Mouse (Mus musculus) neural tube, embryonic 12.5 days (tissue): ENCODE data around the gene Rdh5. TPM values are rescaled to one million over a fixed set of nuclear protein-coding genes. Genes with fewer than 3 reads are reported as not detected.

ENCODE experiments used
- ATAC-seq: fragments of 200-750 bp; cut with Nextera tagmentation; 2 replicates; pipeline ENCODE4 v1.8.0; 2017; ENCODE audit warnings: low read depth, mild to moderate bottlenecking, moderate TSS enrichment, moderate library complexity; ENCODE audit not compliant: low FRiP score
- H3K27ac ChIP-seq: fragments of 300-500 bp; sonication (generic); 2 replicates; pipeline ENCODE4 v1.5.1; 2016
- H3K27me3 ChIP-seq: fragments of 300-500 bp; sonication (generic); replicated peaks from 2 replicates; pipeline ENCODE4 v1.6.1; 2016; ENCODE audit warnings: mild to moderate bottlenecking
- H3K36me3 ChIP-seq: fragments of 300-500 bp; sonication (generic); 2 replicates; pipeline ENCODE4 v1.6.1; 2016; ENCODE audit warnings: mild to moderate bottlenecking
- H3K4me1 ChIP-seq: fragments of 300-500 bp; sonication (generic); 2 replicates; pipeline ENCODE4 v1.6.1; 2016
- H3K4me2 ChIP-seq: fragments of 300-500 bp; sonication (generic); replicated peaks from 2 replicates; pipeline ENCODE4 v1.6.1; 2016; ENCODE audit warnings: mild to moderate bottlenecking
- H3K4me3 ChIP-seq: fragments of 300-500 bp; sonication (generic); 2 replicates; pipeline ENCODE4 v1.5.1; 2016
- H3K9ac ChIP-seq: fragments of 300-500 bp; sonication (generic); 2 replicates; pipeline ENCODE4 v1.6.1; 2016; ENCODE audit warnings: mild to moderate bottlenecking
- H3K9me3 ChIP-seq: fragments of 300-500 bp; sonication (generic); 2 replicates; pipeline ENCODE4 v1.6.1; 2016; ENCODE audit warnings: mild to moderate bottlenecking
- WGBS: fragments of 180-500 bp; shearing (Covaris S2); methylation state at CpG from one replicate; pipeline ENCODE4 v1.1.7; 2016; 5-methylcytosine and 5-hydroxymethylcytosine counted together
- polyA plus RNA-seq: library from polyadenylated mRNA; unstranded; fragments of >200 nt; fragmentation: Nextera tagmentation; extraction: Ambion mirVana; gene quantifications from 2 replicates; pipeline ENCODE4 v1.2.1, GENCODE M21; 2016

Rdh5 gene
- polyA plus RNA-seq, 1 experiment from 2014 or later = 15.7 TPM

DNA sequence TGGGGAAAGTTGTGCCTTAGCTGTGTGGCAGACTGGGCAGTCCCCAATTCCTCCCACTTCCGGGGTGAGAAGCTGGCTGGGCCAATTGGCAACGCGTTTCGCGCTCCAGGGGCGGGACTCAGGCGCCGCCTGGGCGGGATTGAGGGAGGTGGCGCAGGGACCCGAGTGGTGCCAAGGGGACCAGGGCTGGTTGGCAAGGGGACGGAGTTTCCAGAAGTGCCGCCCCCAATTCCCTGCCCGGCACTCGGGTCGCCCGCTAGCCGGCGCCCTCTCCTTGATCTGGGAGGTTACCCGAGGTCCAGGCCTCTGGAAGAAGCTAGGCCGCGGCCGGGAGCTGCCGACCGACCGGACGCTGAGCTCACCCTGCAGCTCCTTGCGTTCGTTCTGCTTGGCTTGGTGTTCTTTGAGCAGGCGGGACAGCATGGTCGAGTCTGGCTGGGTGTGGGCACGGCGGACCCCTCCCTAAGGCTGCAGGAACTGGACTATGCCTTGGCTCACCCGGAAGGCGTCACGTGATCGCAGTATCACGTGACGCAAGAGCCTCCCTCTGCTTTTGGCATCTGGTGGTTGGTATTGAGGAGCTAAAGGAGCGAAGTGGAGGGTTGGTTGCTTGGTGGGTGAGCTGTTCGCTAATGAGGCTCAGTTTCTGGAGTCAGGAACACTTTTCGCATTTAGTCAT, 464 bp upstream of the Rdh5 start:
- under 1% methylated on average over 42 of the region's 42 CpGs for WGBS
- Histone ChIP-seq H3K9ac (peak overlapping the region; percentile 76), H3K4me2 (peak overlapping the region; percentile 67), H3K36me3 (0 out of 2 replicates have a peak, but pooled peaks cover 2% of the 10 kb centered on the region), H3K9me3 (no peaks in the 10 kb centered on the region), H3K4me3 (peak overlapping the region; percentile 84), H3K4me1 (peaks cover 34% of the 10 kb centered on the region), H3K27me3 (0 out of 2 replicates have a peak, but pooled peaks cover under 1% of the 10 kb centered on the region), H3K27ac (peak overlapping the region; percentile 78)
- peak; percentile 96 for ATAC-seq

- Histone ChIP-seq H3K4me2 (peak overlapping the region; percentile 67), H3K9me3 (no peaks in the 10 kb centered on the region), H3K27me3 (no peaks in the 10 kb centered on the region), H3K4me1 (peaks cover 35% of the 10 kb centered on the region), H3K9ac (peak overlapping the region; percentile 76; the same call in 1 of the 2 replicates), H3K36me3 (peaks cover 11% of the 10 kb centered on the region), H3K27ac (no peak overlapping the region), H3K4me3 (peak overlapping the region; percentile 84)
- no peak for ATAC-seq
- WGBS = 76% methylated on average over 16 of the region's 16 CpGs
Measured at GRCm38 (mm10) chr10:128921883-128922821, 536 bp downstream of the Rdh5 start.

- no peak for ATAC-seq
- Histone ChIP-seq H3K27me3 (no peaks in the 10 kb centered on the region), H3K4me3 (no peak overlapping the region), H3K4me2 (no peak overlapping the region), H3K27ac (no peak overlapping the region), H3K36me3 (peaks cover 11% of the 10 kb centered on the region), H3K9ac (no peak overlapping the region), H3K4me1 (peaks cover 35% of the 10 kb centered on the region), H3K9me3 (no peaks in the 10 kb centered on the region)
- 62% methylated on average over 1 of the region's 1 CpGs for WGBS
Measured at GRCm38 (mm10) chr10:128921251-128921650, 1.4 kb downstream of the Rdh5 start.

- ATAC-seq = no peak
- 74% methylated on average over 3 of the region's 3 CpGs for WGBS
Measured at GRCm38 (mm10) chr10:128920736-128921161, 1.9 kb downstream of the Rdh5 start.

GRCm38 (mm10) chr10:128919966-128920365, 2.7 kb downstream of the Rdh5 start:
- Histone ChIP-seq H3K27me3 (no peaks in the 10 kb centered on the region), H3K4me1 (peaks cover 35% of the 10 kb centered on the region), H3K9ac (no peak overlapping the region), H3K4me3 (no peak overlapping the region), H3K36me3 (peaks cover 11% of the 10 kb centered on the region), H3K9me3 (no peaks in the 10 kb centered on the region), H3K27ac (no peak overlapping the region), H3K4me2 (no peak overlapping the region)
- ATAC-seq = no peak
- 84% methylated on average over 7 of the region's 7 CpGs for WGBS

More at GRCm38 (mm10) chr10:128920736-128921161, 1.9 kb downstream of the Rdh5 start:
- H3K9ac ChIP-seq = no peak overlapping the region
- no peaks in the 10 kb centered on the region for H3K27me3 ChIP-seq
- H3K27ac ChIP-seq = no peak overlapping the region
- H3K36me3 ChIP-seq = peaks cover 11% of the 10 kb centered on the region
- no peak overlapping the region for H3K4me3 ChIP-seq
- peaks cover 35% of the 10 kb centered on the region for H3K4me1 ChIP-seq
- H3K4me2 ChIP-seq = no peak overlapping the region
- no peaks in the 10 kb centered on the region for H3K9me3 ChIP-seq

- Histone ChIP-seq H3K4me1 (peaks cover 35% of the 10 kb centered on the region), H3K27me3 (no peaks in the 10 kb centered on the region), H3K9me3 (no peaks in the 10 kb centered on the region), H3K4me3 (no peak overlapping the region), H3K27ac (0 out of 2 replicates have a peak overlapping the region, but pooled peaks have one; percentile 42), H3K4me2 (0 out of 2 replicates have a peak overlapping the region, but pooled peaks have one; percentile 1), H3K36me3 (peaks cover 11% of the 10 kb centered on the region), H3K9ac (no peak overlapping the region; the same call in 1 of the 2 replicates)
- ATAC-seq = no peak
- 21% methylated on average over 6 of the region's 6 CpGs for WGBS
Measured at GRCm38 (mm10) chr10:128919203-128919631, 3.5 kb downstream of the Rdh5 start.

DNA sequence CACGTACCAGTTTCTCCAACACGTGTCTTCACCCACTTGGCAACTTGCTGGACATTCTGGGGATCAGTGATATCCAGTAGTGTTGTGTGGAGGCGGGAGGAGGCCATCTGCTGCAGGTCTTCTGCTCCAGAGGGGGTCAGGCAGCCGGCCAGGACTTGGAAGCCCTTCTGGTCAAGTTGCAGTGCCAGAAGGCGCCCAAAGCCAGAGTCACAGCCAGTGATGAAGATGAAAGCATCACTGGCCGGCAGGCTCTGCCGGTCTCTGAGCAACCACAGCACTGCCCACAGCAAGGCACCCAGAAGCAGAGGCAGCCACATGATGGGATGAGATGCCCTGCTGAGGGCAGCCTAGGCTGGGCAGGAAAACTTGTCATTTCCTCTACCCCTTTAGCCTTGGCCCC, 4.4 kb downstream of the Rdh5 start:
- Histone ChIP-seq H3K36me3 (peaks cover 11% of the 10 kb centered on the region), H3K9me3 (no peaks in the 10 kb centered on the region), H3K27ac (no peak overlapping the region), H3K4me1 (peaks cover 28% of the 10 kb centered on the region), H3K4me3 (no peak overlapping the region), H3K9ac (no peak overlapping the region), H3K4me2 (no peak overlapping the region), H3K27me3 (no peaks in the 10 kb centered on the region)
- ATAC-seq = no peak
- 78% methylated on average over 7 of the region's 7 CpGs for WGBS

GRCm38 (mm10) chr10:128917400-128917799, 5.3 kb downstream of the Rdh5 start:
- no peak overlapping the region for H3K4me2 ChIP-seq
- H3K36me3 ChIP-seq = peaks cover 11% of the 10 kb centered on the region
- no peak overlapping the region for H3K27ac ChIP-seq
- H3K9ac ChIP-seq = no peak overlapping the region
- H3K9me3 ChIP-seq = no peaks in the 10 kb centered on the region
- WGBS = 91% methylated on average over 6 of the region's 6 CpGs
- ATAC-seq = no peak
- H3K4me1 ChIP-seq = peaks cover 23% of the 10 kb centered on the region
- no peaks in the 10 kb centered on the region for H3K27me3 ChIP-seq
- no peak overlapping the region for H3K4me3 ChIP-seq

- no peaks in the 10 kb centered on the region for H3K27me3 ChIP-seq
- no peaks in the 10 kb centered on the region for H3K9me3 ChIP-seq
- H3K4me2 ChIP-seq = no peak overlapping the region
- no peak overlapping the region for H3K9ac ChIP-seq
- no peak overlapping the region for H3K27ac ChIP-seq
- no peak for ATAC-seq
- no peak overlapping the region for H3K4me3 ChIP-seq
- WGBS = over 99% methylated on average over 3 of the region's 3 CpGs
- H3K4me1 ChIP-seq = peaks cover 15% of the 10 kb centered on the region
- H3K36me3 ChIP-seq = peaks cover 11% of the 10 kb centered on the region
Measured at GRCm38 (mm10) chr10:128916665-128917064, 6.0 kb downstream of the Rdh5 start.

DNA sequence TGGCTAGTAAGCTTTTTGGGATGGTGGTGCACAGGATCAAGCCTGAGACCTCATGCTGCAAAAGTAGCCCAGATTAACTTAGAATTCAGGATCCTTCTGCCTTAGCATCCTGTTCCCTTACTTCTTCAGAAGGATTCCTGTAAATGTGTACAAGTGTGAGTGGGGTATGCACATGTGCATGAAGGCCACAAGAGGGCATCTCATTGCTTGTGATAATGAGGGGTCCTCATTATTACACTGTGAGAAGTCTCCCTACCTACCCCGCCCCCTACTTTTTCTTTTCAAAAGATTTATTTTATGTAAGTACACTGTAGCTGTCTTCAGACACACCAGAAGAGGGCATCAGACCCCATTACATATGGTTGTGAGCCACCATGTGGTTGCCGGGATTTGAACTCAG, 7.1 kb downstream of the Rdh5 start:
- Histone ChIP-seq H3K36me3 (peaks cover 11% of the 10 kb centered on the region), H3K27ac (no peak overlapping the region), H3K4me1 (peaks cover 14% of the 10 kb centered on the region), H3K9ac (no peak overlapping the region), H3K4me2 (no peak overlapping the region), H3K4me3 (no peak overlapping the region), H3K27me3 (no peaks in the 10 kb centered on the region), H3K9me3 (no peaks in the 10 kb centered on the region)
- 91% methylated on average over 2 of the region's 2 CpGs for WGBS
- ATAC-seq = no peak

- 84% methylated on average over 12 of the region's 12 CpGs for WGBS
- H3K27me3 ChIP-seq = no peaks in the 10 kb centered on the region
- H3K27ac ChIP-seq = no peak overlapping the region
- H3K4me1 ChIP-seq = peaks cover 19% of the 10 kb centered on the region; the same call in 1 of the 2 replicates
- no peaks in the 10 kb centered on the region for H3K9me3 ChIP-seq
- H3K9ac ChIP-seq = no peak overlapping the region
- H3K4me3 ChIP-seq = no peak overlapping the region
- ATAC-seq = peak; percentile 10; the same call in 1 of the 2 replicates
- H3K4me2 ChIP-seq = no peak overlapping the region
- H3K36me3 ChIP-seq = peaks cover 11% of the 10 kb centered on the region
Measured at GRCm38 (mm10) chr10:128913696-128914095, 9.0 kb downstream of the Rdh5 start.

DNA sequence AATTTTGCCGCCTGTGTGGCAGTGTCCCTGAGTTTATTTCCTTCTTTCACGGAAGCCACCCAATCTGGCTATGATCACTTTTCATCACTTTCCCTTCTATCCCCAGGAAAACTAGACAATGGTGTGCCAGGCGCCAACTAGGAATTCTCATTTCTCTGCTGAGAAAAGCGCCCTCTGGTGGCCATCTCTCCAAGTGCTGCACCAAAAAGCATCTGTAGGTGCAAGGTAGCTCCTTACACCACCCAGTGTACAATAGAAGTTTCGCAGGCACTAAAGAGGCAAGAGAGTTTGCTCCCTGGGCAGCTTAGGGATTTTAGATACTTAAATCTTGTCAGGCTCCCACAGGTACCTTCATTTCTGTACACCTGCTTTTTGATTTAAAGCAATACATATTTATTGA, 9.5 kb downstream of the Rdh5 start:
- Histone ChIP-seq H3K36me3 (peaks cover 9% of the 10 kb centered on the region), H3K27ac (no peak overlapping the region), H3K4me2 (no peak overlapping the region), H3K27me3 (no peaks in the 10 kb centered on the region), H3K9ac (no peak overlapping the region), H3K9me3 (no peaks in the 10 kb centered on the region), H3K4me1 (peaks cover 17% of the 10 kb centered on the region; the same call in 1 of the 2 replicates), H3K4me3 (no peak overlapping the region)
- 8% methylated on average over 5 of the region's 5 CpGs for WGBS
- peak; percentile 42 for ATAC-seq
